Mouse (Mus musculus): ENCODE data around the gene Fgd2.
"Not testable (repeated sequence)": the region's sequence is repeated elsewhere in the genome, so short reads cannot be mapped to it uniquely, and the experiment has no call there.

Fgd2 gene

GRCm38 (mm10) chr17:29368726-29369125 lies 8.0 kb downstream of the Fgd2 start:
- no peak for DNase-seq

DNA sequence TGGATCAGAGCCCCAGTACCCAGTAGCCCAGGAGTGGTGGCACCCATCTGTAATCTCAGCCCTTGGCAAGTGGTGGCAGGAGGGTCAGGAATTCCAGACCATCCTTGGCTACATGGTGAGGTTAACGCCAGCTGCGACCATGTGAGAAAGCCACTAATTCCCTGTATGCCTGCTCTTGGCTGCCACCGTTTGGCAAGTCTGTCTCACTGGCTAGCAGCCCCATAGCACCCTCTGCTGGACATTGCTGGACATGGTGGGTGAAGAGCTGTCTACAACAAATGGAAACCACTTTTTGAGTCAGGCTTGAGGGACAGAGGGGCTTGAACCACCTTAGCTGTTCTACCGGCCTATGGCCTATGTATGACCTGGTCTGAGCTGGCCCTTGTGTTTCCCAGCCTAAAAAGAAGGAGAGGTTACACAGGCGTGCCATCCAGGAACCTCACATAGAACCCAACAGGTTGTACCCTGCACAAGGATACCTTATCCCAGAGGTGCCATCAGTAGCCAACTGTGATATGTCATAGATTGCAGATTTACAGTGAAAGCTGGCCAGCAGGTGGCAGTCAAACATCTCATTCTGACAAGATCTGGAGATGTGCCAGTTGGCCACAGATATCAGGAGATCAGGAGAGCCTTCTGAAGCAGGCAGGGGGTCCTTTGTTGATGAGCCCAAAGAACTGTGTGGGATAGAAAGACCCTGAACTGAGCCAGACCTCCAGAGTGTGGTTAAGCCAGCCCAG lies 10.4 kb downstream of the Fgd2 start:
- peak; percentile 90 for DNase-seq

DNA sequence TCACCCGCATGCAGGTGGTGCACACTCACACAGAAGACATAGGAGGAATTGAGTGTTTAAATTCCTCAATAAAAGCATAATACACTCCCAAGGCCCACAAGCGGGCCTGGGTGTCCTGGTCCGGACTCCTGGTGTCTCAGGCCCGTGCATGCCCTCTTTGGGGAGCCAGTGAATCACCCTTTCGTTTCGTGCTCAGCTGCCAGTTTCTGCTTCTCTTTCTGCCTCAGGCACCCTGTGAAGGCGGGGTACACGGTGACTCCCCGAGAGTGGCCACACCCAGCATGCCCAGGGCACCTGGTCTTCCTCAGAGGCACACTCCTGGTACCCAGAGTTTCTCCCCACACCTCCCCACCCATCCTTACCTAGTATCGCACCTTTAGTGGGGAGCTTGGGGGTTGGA lies 15.2 kb downstream of the Fgd2 start:
- DNase-seq: no peak

GRCm38 (mm10) chr17:29378056-29378455 lies 17.3 kb downstream of the Fgd2 start:
- DNase-seq: no peak

DNA sequence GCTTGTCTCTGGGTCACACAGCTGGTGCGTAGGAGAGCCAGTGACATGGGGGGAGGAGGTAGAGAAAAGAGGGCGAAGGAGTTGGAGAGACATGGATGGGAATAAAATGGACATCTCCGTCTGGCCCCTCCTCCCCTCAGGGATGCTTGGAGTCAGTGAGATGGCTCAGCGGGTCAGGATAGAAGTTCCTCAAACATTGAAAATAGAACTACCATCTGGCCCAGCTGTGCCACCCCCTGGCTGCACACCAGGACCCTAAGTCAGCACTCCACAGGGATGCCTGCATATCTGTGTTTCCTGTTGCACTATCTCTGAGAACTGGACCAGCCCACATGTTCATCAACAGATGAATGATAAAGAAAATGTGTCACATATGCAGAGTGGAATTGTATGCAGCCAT lies 19.5 kb downstream of the Fgd2 start:
- no peak for DNase-seq

DNA sequence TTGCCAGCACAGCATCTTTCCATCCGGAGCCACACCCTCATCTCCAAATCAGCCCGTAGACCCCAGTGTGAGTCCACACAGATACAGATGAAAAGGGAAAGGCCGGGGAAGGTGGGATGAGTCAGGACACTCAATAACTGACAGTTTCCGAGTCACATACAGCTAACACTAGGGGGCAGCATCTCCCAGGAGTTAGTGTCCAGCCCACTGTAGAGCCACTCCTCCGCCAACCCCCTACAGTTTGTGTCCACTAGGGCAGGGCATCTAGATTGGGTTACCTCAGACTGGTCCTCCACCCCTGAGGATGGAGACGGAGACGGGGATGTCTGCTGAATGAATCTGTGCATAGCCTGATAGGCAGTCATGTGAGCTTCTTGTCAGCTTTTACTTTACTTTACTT lies 20.8 kb downstream of the Fgd2 start:
- peak; percentile 51 for DNase-seq

- no peak for DNase-seq
These were observed 21.7 kb downstream of the Fgd2 start for GRCm38 (mm10) chr17:29382417-29382816.

DNA sequence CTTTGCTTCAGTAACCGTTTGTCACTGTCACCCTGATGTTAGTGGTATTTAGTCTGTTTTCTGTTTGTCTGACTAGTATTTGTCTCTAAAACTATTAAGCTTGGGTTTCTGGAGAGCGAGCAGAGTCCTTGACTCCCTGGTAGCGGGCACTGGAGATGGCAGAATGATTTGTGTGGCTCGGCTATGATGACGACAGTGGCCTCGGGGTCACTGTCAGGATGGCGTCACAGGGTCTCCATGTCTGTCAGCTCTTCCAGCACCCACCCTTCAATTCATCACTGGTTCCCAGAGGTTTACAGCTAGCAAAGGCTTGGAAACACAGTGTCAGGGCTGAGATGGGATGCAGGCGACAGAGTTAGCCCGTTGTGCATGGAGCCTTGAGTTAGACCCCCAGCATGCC lies 23.2 kb downstream of the Fgd2 start:
- DNase-seq: no peak

DNA sequence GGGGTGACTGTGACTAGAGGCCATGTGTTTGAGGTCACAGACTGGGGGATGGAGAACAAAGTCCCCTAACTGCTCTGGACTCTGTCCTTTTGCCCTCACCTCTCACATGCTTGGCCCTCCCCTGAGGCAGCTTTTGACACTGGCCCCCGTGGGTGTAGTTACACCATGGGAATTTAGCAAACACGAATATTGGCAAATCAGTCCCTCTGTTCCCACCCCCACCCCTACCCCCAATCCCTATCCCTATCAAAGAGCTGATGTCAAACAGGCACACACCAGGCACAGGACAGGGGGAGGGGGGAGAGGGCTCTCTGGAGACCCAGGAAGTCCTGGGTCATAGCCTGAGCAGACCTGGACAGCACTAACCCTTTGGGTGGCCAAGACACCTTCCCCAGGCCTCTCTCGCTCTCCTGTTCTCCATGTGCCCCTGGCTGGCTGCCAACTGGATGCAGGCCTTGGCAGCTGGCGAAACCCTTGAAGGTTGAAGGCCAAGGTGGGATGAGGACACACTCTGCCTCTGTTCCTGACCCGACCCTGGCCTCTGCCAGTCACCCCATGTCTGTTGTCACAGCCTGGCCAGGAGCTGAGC lies 24.2 kb downstream of the Fgd2 start:
- no peak for DNase-seq

DNA sequence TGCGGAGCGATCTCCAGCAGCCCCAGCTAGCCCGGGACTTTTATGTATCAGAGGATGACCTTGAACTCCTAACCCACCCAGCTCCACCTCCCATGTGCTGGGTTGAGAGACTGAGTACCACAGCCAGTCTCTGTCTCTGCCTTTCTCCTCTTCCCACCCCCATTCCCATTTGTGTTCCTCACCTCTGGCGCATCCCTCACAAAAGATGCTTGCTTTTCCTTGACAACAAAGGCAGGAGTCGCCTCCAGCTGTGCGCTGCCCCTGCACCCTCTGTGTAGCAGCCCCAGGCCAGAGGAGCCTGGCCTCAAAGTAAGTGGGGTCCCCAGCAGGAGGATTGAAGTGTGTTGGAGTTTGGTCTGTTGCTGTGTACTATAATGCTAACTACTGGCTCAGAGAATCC lies 25.0 kb downstream of the Fgd2 start:
- DNase-seq: no peak

DNA sequence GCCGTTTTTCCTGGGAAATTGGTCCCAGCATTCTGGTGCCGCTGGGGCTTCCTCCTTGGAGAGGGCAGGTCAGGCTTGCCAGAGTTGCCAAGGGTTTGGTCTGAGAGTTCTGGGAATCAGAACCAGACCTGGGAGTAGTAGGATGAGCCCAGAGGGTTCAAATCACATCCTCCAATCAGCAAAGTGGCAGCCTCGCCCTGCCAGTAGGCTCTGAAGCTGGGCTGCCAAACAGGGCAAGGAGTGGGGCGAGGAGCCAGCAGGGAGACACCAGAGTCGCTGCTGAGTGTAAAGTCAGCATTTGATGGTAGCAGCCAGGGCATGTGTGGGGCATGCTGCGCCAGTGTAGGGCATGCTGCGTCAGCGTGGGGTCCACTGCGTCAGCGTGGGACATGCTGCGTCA lies 28.3 kb downstream of the Fgd2 start:
- no peak for DNase-seq

DNA sequence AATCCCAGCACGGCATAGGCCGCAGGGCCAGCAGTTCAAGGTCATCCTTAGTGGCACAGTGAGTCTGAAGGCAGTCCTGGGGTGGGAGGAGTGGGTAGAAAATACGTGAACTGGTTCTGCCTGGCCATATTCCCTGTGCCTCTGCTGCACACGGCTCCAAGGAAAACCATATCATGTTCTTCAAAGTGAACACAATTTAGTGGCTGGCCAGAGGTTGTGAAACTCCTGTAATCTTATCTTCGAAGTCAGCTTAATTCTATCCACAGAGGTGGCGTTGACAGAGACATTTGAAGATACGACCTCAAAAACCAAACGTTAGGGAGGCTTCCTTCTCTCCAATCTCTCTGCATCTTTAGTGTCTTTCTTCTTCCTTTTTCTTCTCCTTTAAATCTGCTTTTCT lies 30.6 kb downstream of the Fgd2 start:
- DNase-seq: no peak

- DNase-seq: no peak
These were observed 32.8 kb downstream of the Fgd2 start for GRCm38 (mm10) chr17:29393335-29394089.

DNA sequence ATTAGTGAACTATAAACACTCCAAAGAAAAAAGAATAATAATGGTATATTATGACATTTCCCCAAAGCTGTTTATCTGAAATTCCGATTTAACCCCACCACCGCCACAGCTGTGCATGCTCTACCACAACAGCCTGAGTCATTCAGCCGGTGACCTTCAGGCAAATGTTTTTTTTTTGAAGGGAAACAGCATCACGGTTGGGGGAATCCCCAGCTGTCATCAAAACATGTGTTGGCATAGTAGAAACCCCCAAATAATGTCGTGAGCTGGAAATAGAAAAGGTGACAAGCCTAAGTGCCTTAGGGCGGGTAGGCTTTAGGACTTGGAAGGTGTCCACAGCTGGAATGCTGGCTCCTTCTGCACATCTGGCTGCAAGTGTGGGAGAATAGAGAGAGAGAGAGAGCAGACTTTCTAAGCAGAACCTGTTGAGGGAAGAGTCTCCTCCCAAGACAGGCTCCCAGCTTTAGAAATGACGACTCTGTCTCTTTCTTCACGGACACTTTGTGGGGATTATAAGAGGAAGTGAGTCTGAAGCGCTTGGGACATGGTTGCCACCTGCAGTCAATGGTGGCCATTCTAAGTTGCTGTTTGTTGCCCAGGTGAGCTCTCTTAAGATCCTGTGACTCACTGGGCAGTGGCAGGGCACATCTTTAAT lies 33.5 kb downstream of the Fgd2 start:
- DNase-seq: no peak

DNA sequence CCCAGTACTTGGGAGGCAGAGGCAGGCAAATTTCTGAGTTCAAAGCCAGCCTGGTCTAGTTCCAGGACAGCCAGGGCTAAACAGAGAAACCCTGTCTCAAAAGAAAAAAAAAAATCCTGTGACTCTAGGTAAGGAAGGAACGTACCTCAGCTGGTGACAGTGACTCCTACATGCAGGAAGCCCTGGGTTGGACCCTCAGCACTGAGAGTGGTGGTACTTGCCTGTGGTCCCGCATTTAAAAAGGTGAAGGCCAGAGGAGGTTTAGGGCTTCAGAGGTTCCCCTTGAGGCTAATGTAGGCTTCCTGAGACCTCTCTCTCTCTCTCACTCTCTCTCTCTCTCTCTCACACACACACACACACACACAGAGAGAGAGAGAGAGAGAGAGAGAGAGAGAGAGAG lies 34.0 kb downstream of the Fgd2 start:
- not testable (repeated sequence) for DNase-seq

DNA sequence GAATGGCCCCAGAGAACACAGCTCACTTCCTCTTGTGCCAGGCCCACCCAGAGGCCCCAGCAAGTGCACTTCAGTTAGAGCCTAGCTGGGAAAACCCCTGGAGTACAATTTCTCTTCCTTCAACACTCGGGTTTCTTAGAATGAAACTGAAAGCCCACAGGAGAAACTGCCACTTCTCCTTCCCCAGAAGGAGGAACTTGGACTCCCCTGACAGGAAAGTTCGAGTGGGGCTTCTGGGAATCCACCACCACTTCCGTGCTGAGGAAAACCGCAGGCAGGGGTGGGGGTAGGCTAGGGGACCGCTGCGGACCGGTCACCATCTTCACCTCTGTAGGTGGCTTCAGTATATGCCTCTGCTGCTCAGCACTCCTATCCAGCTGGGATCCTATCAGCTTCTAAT lies 34.7 kb downstream of the Fgd2 start:
- DNase-seq: no peak

DNA sequence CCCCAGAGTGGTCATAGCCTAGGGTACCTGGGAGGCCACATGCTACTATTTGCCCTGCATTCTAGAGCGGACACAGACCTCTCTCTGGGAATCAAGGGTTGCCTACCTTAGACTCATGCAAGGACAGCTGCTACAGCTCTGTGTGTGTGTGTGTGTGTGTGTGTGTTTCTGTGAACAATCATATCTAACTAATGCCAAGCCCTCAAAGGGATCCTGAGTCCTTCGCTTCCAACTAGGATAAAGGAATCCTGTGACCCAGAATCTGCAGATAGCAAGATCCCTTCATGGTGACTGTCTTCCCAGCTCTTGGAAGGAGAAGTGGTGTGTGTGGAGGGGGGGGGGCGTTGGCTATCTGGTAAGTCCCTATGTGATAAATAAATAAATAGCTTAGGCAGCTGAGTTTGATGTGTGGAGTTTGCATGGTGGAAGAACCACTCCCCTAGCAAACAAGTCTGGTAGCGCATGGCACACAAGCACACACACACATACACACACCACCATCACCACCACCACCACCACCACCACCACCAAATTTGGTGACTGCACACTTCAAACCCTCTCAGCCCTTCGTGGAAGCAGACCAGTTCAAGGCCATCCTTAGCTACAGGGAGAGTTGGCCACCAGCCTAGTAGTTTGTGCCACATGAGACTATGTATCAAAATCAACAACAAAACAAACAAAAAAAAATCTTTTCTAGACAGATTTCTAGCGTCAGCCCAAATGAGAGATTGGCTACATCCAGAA lies 35.5 kb downstream of the Fgd2 start:
- DNase-seq: no peak

GRCm38 (mm10) chr17:29396821-29397242 lies 36.1 kb downstream of the Fgd2 start:
- DNase-seq: peak; percentile 83

GRCm38 (mm10) chr17:29397480-29398433 lies 37.0 kb downstream of the Fgd2 start:
- peak; percentile 31 for DNase-seq

GRCm38 (mm10) chr17:29398434-29399026 lies 37.8 kb downstream of the Fgd2 start:
- DNase-seq: no peak

DNA sequence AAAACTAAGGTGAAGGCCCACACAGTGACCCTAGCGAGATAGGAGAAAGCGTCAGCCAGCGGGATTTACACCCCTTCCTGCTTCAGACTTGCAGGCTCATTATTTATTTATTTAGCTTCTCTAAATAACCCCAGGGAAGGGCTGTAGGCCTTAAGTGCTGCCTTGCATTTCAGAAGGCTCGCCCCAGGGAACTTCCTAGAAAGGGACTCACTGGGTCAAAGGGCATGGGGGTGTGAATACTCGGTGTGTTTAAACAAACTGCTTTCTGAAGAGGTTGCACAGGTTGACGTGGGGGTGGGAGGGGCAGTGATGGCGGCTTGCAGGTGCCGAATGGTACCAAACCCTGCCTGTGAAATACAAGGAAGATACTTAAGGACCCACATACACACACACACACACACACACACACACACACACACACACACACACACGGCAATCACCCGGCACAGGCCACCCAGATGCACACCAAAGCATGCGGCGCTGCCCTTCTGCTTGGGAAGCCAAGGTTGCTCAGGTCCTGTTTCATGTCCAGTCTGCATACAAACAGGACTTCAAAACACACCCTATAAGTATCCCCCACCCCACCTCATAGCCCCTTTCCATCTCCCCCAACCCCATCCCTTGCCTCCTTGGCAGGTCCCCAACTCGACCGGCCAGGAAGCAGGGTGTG lies 38.7 kb downstream of the Fgd2 start:
- DNase-seq: no peak
